In the genomic region with DNA sequence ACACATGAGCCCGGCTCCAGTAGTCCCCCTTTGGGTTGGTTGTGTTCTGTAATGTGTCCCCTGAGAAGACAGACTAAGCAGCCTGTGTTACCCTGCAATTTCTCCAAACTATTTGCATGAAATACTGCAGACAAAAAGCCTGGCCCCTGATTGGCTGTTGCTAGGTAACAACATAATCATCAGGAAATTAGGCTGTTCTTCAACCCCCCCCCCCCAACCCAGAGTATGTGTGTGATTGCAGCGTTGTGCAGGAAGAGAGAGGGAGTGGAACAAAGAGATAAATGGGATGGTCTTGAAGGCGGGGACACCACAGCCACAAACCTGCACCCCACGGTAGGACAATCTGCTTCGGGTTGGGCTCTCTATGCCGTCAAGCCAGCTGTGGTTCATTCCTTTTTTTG, we compare ENCODE assay signal across 10 mouse cellular contexts. TPM values are rescaled to one million over a fixed set of nuclear protein-coding genes. Genes with fewer than 3 reads are reported as not detected.
A peak's percentile ranks its signal among the peaks of the same experiment; 100 is the strongest.
DNase-seq lines count a peak whose midpoint lies in the region; ATAC-seq and TF ChIP-seq lines count a peak whose summit lies in the region.
"Had no signal": no experiment of that assay in that cellular context is flagged by ENCODE, and none has a peak within 500 bp of the region (broad histone marks: within the 10 kb centered on the region; RNA-seq: fewer than 3 reads in every experiment).

No protein-coding gene starts in this region.

- TF ChIP-seq EP300 in liver, postnatal 0 days (IDR thresholded peaks at IDR 0.05; ENCODE audit: low read depth), result no peak

- no peak overlapping the region for H3K4me2 ChIP-seq in liver, postnatal 0 days (ENCODE audit: low read depth, low read length)
- H3K4me2 ChIP-seq in hindbrain, embryonic 13.5 days, result peak overlapping the region; percentile 54
- peak overlapping the region; percentile 40 for H3K4me2 ChIP-seq in midbrain, postnatal 0 days (ENCODE audit: low read depth, low read length, poor library complexity, severe bottlenecking)

- no peak overlapping the region for H3K9ac ChIP-seq in liver, postnatal 0 days (replicated peaks)
- H3K9ac ChIP-seq in hindbrain, embryonic 13.5 days, result no peak overlapping the region
- no peak overlapping the region; the same call in 1 of the 2 replicates for H3K9ac ChIP-seq in midbrain, postnatal 0 days (replicated peaks; ENCODE audit: low read length, poor library complexity, severe bottlenecking)

- H3K9me3 ChIP-seq in liver, postnatal 0 days (ENCODE audit: low read length), result no peaks in the 10 kb centered on the region
- H3K9me3 ChIP-seq in hindbrain, embryonic 13.5 days, result no peaks in the 10 kb centered on the region
- no peaks in the 10 kb centered on the region for H3K9me3 ChIP-seq in midbrain, postnatal 0 days (ENCODE audit: low read length)

- H3K4me1 ChIP-seq in liver, postnatal 0 days (ENCODE audit: insufficient read depth), result peaks cover 9% of the 10 kb centered on the region
- H3K4me1 ChIP-seq in hindbrain, embryonic 13.5 days (replicated peaks), result peaks cover 73% of the 10 kb centered on the region
- H3K4me1 ChIP-seq in midbrain, postnatal 0 days (ENCODE audit: insufficient read depth, low read length), result peaks cover 9% of the 10 kb centered on the region

- TF ChIP-seq POLR2A in brain, embryonic 14.5 days (IDR thresholded peaks at IDR 0.05; ENCODE audit: borderline replicate concordance, extremely low read depth, insufficient read depth, insufficient read length, poor library complexity, severe bottlenecking), result peak; percentile 23; the same call in 1 of the 2 replicates

- no peak for TF ChIP-seq CTCF in liver, postnatal 0 days (IDR thresholded peaks at IDR 0.05; ENCODE audit: low read depth)
- no peak for TF ChIP-seq CTCF in brain, embryonic 14.5 days (IDR thresholded peaks at IDR 0.05; ENCODE audit: borderline replicate concordance, extremely low read depth, insufficient read depth, insufficient read length)
- no peak for TF ChIP-seq CTCF in midbrain, postnatal 0 days (IDR thresholded peaks at IDR 0.05)

- no peak; the same call in 1 of the 2 replicates for ATAC-seq in liver, postnatal 0 days
- ATAC-seq in hindbrain, embryonic 13.5 days (ENCODE audit: low FRiP score), result peak; percentile 47
- peak; percentile 65 for ATAC-seq in midbrain, postnatal 0 days (ENCODE audit: low FRiP score)
- no peak for ATAC-seq in activated CD4-positive, CD25-positive, alpha-beta regulatory T cell, adult 4 months

- DNase-seq in liver, result peak; percentile 52
- DNase-seq in liver, postnatal 0 days, result no peak
- DNase-seq in brain, embryonic 14.5 days (ENCODE audit: low read depth), result peak; percentile 93
- peak; percentile 84 for DNase-seq in midbrain, postnatal 0 days (ENCODE audit: low spot score)
- DNase-seq in frontal cortex, postnatal 25 days (ENCODE audit: low spot score in 2 of 2), result no peak
- DNase-seq in adrenal gland, adult 18-20 months (ENCODE audit: low spot score in 2 of 2), result no peak
- DNase-seq: heart, adult 2 months had no signal

- H3K27ac ChIP-seq in liver, postnatal 0 days (ENCODE audit: low read depth), result no peak overlapping the region
- peak overlapping the region; percentile 90 for H3K27ac ChIP-seq in hindbrain, embryonic 13.5 days
- peak overlapping the region; percentile 70 for H3K27ac ChIP-seq in midbrain, postnatal 0 days (ENCODE audit: low read depth, low read length)
- H3K27ac ChIP-seq: heart, adult 2 months had no signal

- H3K4me3 ChIP-seq in liver, postnatal 0 days (ENCODE audit: low read depth, low read length), result no peak overlapping the region
- peak overlapping the region; percentile 31; the same call in 1 of the 2 replicates for H3K4me3 ChIP-seq in hindbrain, embryonic 13.5 days
- peak overlapping the region; percentile 19; the same call in 1 of the 2 replicates for H3K4me3 ChIP-seq in midbrain, postnatal 0 days (ENCODE audit: low read depth, low read length)
- H3K4me3 ChIP-seq: heart, adult 2 months; myocyte had no signal

- no peaks in the 10 kb centered on the region for H3K27me3 ChIP-seq in liver, postnatal 0 days (ENCODE audit: insufficient read depth, low read length)
- no peaks in the 10 kb centered on the region for H3K27me3 ChIP-seq in hindbrain, embryonic 13.5 days
- no peaks in the 10 kb centered on the region for H3K27me3 ChIP-seq in midbrain, postnatal 0 days (ENCODE audit: insufficient read depth, low read length)

- H3K36me3 ChIP-seq in liver, postnatal 0 days (replicated peaks; ENCODE audit: insufficient read depth, low read length), result no peaks in the 10 kb centered on the region
- H3K36me3 ChIP-seq in hindbrain, embryonic 13.5 days, result no peaks in the 10 kb centered on the region
- H3K36me3 ChIP-seq in midbrain, postnatal 0 days (ENCODE audit: insufficient read depth, low read length), result no peaks in the 10 kb centered on the region

- 29% methylated on average over 6 of the region's 6 CpGs for WGBS in liver, postnatal 0 days (ENCODE audit: insufficient replicate concordance)
- whole genome bisulfite sequencing in hindbrain, embryonic 13.5 days, result 19% methylated on average over 6 of the region's 6 CpGs
- WGBS in midbrain, postnatal 0 days, result 46% methylated on average over 6 of the region's 6 CpGs

RNA-seq across cellular contexts. Expression of a gene that starts 34.0 kb away (rescaled TPM):
- polyA plus RNA-seq in liver, postnatal 0 days (2015; fragmentation: Nextera tagmentation; extraction: Ambion mirVana), result 14.6 and 18.7 TPM in 2 replicates
- 193 and 196 TPM in 2 replicates for polyA plus RNA-seq in brain, embryonic 14.5 days (2012; rRNA removed)
- 31.3 and 35.8 TPM in 2 replicates for polyA plus RNA-seq in hindbrain, embryonic 13.5 days (2015; fragmentation: Nextera tagmentation; extraction: Ambion mirVana)
- total RNA-seq in midbrain, postnatal 0 days (2014; rRNA removed), result 64.3 and 66.1 TPM in 2 replicates
- polyA plus RNA-seq in midbrain, postnatal 0 days (2015; fragmentation: Nextera tagmentation; extraction: Ambion mirVana), result 31.4 and 34.8 TPM in 2 replicates
- polyA plus RNA-seq in activated CD4-positive, CD25-positive, alpha-beta regulatory T cell, adult 4 months (2017; shearing (Covaris generic)), result 10 to 100 TPM; 12.2 to 14.2 TPM
- total RNA-seq in adrenal gland, adult 18-20 months (2021), result 10 to 100 TPM; 69.8 to 88.5 TPM

Comparison
In these comparisons a context has a peak if more than half of its experiments do, and no peak if none do; other contexts are left out.
1. DNase-seq: peak in liver (single experiment), brain, embryonic 14.5 days (single experiment) and midbrain, postnatal 0 days (single experiment); none in liver, postnatal 0 days (single experiment), frontal cortex, postnatal 25 days (0 of 2) and adrenal gland, adult 18-20 months (0 of 2).
2. ATAC-seq: peak in hindbrain, embryonic 13.5 days (single experiment) and midbrain, postnatal 0 days (single experiment); none in liver, postnatal 0 days (single experiment) and activated CD4-positive, CD25-positive, alpha-beta regulatory T cell, adult 4 months (single experiment).